Mouse (Mus musculus) forebrain, postnatal 0 days (tissue): ENCODE results near the gene 1700069L16Rik. TPM values are rescaled to one million over a fixed set of nuclear protein-coding genes. Genes with fewer than 3 reads are reported as not detected.

Source experiments
- ATAC-seq: fragments of 200-750 bp; cut with Nextera tagmentation; 2 replicates; pipeline ENCODE4 v1.8.0; 2017; ENCODE audit warnings: mild to moderate bottlenecking, moderate library complexity
- DNase-seq: peaks from one replicate; pipeline ENCODE4 v3.0.0-alpha.2; 2015
- H3K27ac ChIP-seq: fragments of 300-500 bp; sonication (generic); 2 replicates; pipeline ENCODE4 v1.5.1; 2014; ENCODE audit warnings: low read depth, mild to moderate bottlenecking, antibody characterized with exemption, low read length, moderate library complexity, mixed read lengths
- H3K27me3 ChIP-seq: fragments of 300-500 bp; sonication (generic); 2 replicates; pipeline ENCODE4 v1.6.1; 2014; ENCODE audit warnings: mild to moderate bottlenecking, low read length, mixed read lengths; ENCODE audit not compliant: insufficient read depth
- H3K36me3 ChIP-seq: fragments of 300-500 bp; sonication (generic); 2 replicates; pipeline ENCODE4 v1.6.1; 2014; ENCODE audit warnings: mild to moderate bottlenecking, moderate library complexity; ENCODE audit not compliant: insufficient read depth
- H3K4me1 ChIP-seq: fragments of 300-500 bp; sonication (generic); 2 replicates; pipeline ENCODE4 v1.6.1; 2014; ENCODE audit warnings: antibody characterized with exemption; ENCODE audit not compliant: insufficient read depth
- H3K4me2 ChIP-seq: fragments of 300-500 bp; sonication (generic); 2 replicates; pipeline ENCODE4 v1.6.1; 2014; ENCODE audit warnings: low read depth, mild to moderate bottlenecking, moderate library complexity
- H3K4me3 ChIP-seq: fragments of 300-500 bp; sonication (generic); 2 replicates; pipeline ENCODE4 v1.5.1; 2014; ENCODE audit warnings: low read depth, low read length, mixed read lengths
- H3K9ac ChIP-seq: fragments of 300-500 bp; sonication (generic); 2 replicates; pipeline ENCODE4 v1.6.1; 2014; ENCODE audit warnings: mild to moderate bottlenecking
- H3K9me3 ChIP-seq: fragments of 300-500 bp; sonication (generic); 2 replicates; pipeline ENCODE4 v1.6.1; 2016; ENCODE audit warnings: low read length
- CTCF ChIP-seq: sonication (generic); IDR thresholded peaks from 2 replicates; pipeline ENCODE4 v1.5.1; 2016; ENCODE audit warnings: antibody characterized with exemption, control low read depth, low read depth
- WGBS: fragments of 180-500 bp; shearing (Covaris S2); extraction: QIAGEN DNeasy Blood & Tissue Kit; methylation state at CpG from one replicate; pipeline ENCODE4 v1.1.7; 2014; 5-methylcytosine and 5-hydroxymethylcytosine counted together
- polyA plus RNA-seq: library from polyadenylated mRNA; unstranded; fragments of >200 nt; fragmentation: Nextera tagmentation; extraction: Ambion mirVana; gene quantifications from 2 replicates; pipeline ENCODE4 v1.2.1, GENCODE M21; 2015
- total RNA-seq: library from RNA; depleted of rRNA; stranded (reverse); fragments of >200 nt; gene quantifications from 2 replicates; pipeline ENCODE4 v1.2.3, GENCODE M21; 2014

1700069L16Rik gene
- total and polyA plus RNA-seq, 2 experiments from 2014 or later: not detected

DNA sequence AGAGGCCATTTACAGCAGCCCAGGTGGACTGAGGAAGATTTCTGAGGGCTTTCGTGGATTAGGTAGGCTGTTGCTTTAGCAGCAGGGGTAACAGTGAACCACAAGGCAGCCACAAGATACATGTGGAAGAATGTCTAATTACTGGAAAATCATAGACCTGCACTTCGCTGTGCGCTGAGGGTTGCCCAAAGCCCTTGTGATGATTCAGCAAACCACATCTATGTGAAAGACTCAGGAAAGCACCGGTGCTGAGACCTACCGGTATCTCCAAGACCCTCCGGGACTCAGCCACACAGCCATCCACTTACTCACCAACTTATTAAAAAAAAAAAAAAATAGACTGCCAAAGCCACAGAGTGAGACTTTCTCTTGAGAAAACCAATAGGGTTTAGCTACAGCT is 60.4 kb downstream of the 1700069L16Rik start:
- TF ChIP-seq CTCF: no peak
- Histone ChIP-seq H3K36me3 (no peaks in the 10 kb centered on the region), H3K4me1 (no peaks in the 10 kb centered on the region), H3K4me2 (no peak overlapping the region), H3K4me3 (no peak overlapping the region), H3K27ac (no peak overlapping the region), H3K9ac (no peak overlapping the region), H3K27me3 (no peaks in the 10 kb centered on the region), H3K9me3 (no peaks in the 10 kb centered on the region)
- 89% methylated on average over 6 of the region's 6 CpGs for WGBS
- DNase-seq (no peak), ATAC-seq (no peak)

DNA sequence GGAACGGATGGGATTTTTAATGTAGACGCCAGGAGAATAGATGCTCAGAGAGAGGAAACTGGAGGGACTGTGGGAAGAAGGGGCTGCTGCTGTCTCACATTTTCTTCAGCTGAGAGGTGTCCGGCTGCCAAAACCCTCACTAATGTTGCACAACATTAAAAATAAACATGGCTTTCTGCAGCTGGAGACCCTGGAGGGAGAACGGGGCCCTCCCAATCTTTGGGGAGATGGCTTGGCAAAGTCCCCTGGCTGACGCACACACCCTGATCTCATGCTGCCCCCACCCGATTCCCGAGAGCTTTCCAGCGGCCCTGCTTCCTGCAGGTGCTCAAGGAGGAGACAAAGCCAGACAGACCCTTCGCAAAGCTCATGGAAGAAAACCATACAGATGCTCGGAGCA is 63.7 kb downstream of the 1700069L16Rik start:
- no peak for DNase-seq

DNA sequence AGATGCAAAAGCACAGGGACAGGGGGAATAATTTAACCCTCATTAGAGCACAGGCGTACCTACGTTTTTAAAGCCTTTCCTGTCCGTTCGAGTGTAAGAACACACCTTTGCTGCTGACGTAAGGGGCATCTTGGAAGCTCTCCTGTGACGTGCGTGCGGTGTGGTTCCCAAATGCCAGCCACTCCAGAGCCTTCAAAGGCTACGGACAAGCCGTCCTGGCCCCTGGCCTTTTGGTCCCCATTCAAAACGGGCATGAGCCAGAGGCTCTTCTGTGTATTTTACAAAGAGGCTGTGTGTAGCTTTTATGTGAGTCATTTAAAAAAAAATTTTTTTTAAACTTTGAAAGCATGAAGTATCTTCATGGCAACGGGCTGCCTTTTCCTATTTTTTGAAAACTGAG is 69.8 kb downstream of the 1700069L16Rik start:
- Histone ChIP-seq H3K36me3 (no peaks in the 10 kb centered on the region), H3K9ac (no peak overlapping the region), H3K4me1 (no peaks in the 10 kb centered on the region), H3K4me2 (no peak overlapping the region), H3K4me3 (no peak overlapping the region), H3K27me3 (peaks cover under 1% of the 10 kb centered on the region; the same call in 1 of the 2 replicates), H3K9me3 (no peaks in the 10 kb centered on the region), H3K27ac (no peak overlapping the region)
- 78% methylated on average over 12 of the region's 12 CpGs for WGBS
- no peak for DNase-seq
- TF ChIP-seq CTCF: no peak
- no peak for ATAC-seq

More for the DNA sequence above, 63.7 kb downstream of the 1700069L16Rik start:
- Histone ChIP-seq H3K9ac (no peak overlapping the region), H3K4me1 (no peaks in the 10 kb centered on the region), H3K4me2 (no peak overlapping the region), H3K4me3 (no peak overlapping the region), H3K27me3 (no peaks in the 10 kb centered on the region), H3K9me3 (no peaks in the 10 kb centered on the region), H3K27ac (no peak overlapping the region), H3K36me3 (no peaks in the 10 kb centered on the region)
- no peak for ATAC-seq
- WGBS: 60% methylated on average over 10 of the region's 10 CpGs
- no peak for TF ChIP-seq CTCF

DNA sequence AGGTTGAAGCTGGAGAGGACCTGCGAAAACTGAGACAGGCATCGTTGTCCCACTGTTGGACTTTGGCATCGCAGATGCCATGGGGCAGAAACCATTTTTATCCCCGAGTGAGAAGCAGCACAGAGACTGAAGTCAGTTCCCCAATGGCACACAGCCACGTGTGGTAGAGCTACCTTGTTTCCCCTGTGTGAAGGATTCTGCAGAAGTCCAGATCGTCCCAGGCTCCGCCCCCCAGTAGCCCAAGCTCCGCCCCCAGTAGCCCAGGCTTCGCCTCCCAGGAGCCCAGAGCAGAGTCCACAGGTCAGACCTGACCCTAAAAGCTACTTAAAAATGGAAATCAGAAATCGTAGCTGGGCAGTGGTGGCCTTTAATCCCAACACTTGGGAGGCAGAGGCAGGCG is 70.4 kb downstream of the 1700069L16Rik start:
- H3K27ac ChIP-seq: no peak overlapping the region
- H3K36me3 ChIP-seq: no peaks in the 10 kb centered on the region
- WGBS: 79% methylated on average over 11 of the region's 11 CpGs
- no peak for ATAC-seq
- no peak overlapping the region for H3K9ac ChIP-seq
- no peak overlapping the region for H3K4me2 ChIP-seq
- no peak overlapping the region for H3K4me3 ChIP-seq
- H3K9me3 ChIP-seq: no peaks in the 10 kb centered on the region
- peaks cover 2% of the 10 kb centered on the region; the same call in 1 of the 2 replicates for H3K27me3 ChIP-seq
- no peak for TF ChIP-seq CTCF
- DNase-seq: no peak
- no peaks in the 10 kb centered on the region for H3K4me1 ChIP-seq

DNA sequence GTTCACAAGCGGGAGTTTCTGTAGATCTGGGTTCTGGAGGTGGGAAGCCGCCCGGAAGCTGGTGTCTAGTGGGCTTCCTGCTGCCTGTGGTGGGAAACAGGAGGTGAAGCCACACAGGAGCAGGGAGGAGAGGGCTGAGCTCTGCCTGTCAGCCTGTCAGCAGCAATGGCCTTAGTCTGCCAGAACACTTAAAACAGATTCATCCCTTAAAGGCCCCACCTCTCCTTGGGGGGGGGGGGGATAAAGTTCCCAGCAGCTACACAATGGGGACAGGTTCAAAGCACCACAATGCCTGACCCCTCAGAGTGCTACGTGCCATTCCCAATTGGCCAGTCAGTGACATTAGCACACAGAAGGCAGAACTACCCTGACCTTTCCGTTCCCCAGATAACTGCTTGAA is 72.4 kb downstream of the 1700069L16Rik start:
- H3K27ac ChIP-seq: no peak overlapping the region
- H3K4me2 ChIP-seq: no peak overlapping the region
- DNase-seq (no peak), ATAC-seq (no peak)
- H3K9ac ChIP-seq: no peak overlapping the region
- H3K9me3 ChIP-seq: no peaks in the 10 kb centered on the region
- no peaks in the 10 kb centered on the region for H3K36me3 ChIP-seq
- WGBS: 32% methylated on average over 5 of the region's 5 CpGs
- peaks cover 2% of the 10 kb centered on the region; the same call in 1 of the 2 replicates for H3K27me3 ChIP-seq
- H3K4me3 ChIP-seq: no peak overlapping the region
- TF ChIP-seq CTCF: no peak
- H3K4me1 ChIP-seq: no peaks in the 10 kb centered on the region

DNA sequence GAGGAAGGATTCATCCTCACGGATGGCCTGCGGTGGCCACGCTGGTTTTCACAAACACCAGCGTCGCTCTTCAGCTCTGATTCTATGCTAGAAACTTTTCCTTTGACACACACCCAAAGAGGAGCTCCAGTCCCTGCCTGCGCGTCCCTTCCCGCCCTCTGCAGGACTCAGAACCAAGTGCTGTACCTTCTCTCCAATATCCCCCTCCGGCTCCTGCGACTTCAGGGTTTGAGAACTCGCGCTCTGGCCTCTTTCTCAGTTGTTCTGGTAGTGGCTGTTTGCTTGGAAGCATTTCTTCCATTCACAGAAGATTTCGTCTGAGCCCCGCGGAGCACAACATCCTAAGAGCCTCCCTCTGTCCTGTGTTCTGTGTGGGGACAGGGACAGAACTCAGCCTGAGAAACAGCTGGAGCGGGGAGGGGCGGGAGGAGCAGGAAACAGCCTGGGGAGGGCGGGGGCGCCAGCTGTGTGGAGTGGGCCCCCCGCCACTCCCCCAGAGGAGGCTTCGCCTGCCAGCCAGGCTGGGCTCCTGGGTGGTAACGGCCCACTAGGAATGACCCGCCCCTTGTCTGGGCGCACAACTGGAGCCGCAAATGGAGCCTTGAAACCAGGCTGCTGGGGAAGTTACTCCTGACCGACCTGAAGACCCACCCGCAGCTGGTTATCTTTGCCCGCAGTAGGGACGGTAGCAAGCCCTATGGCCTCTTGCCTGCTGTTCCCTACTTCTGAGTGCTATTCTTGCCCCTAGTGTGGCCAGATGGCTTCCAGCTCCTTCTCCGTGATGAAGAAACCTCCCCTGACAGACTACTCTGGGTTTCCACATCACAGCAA is 74.3 kb downstream of the 1700069L16Rik start, which contains the start of gene Cmklr1:
TSS of gene Cmklr1 (minus strand) at position 392 of the 831 bp plus-strand sequence.
- H3K4me1 ChIP-seq: no peaks in the 10 kb centered on the region
- H3K9me3 ChIP-seq: no peaks in the 10 kb centered on the region
- no peaks in the 10 kb centered on the region for H3K36me3 ChIP-seq
- DNase-seq: no peak
- no peak within 1 kb of the TSS for H3K4me3 ChIP-seq
- WGBS: 16% methylated on average over 29 of the region's 30 CpGs
- TF ChIP-seq CTCF: 0 out of 2 replicates have a peak, but pooled peaks have one; percentile 18
- peak within 1 kb of the TSS; percentile 21; the same call in 1 of the 2 replicates for H3K4me2 ChIP-seq
- peaks cover 2% of the 10 kb centered on the region; the same call in 1 of the 2 replicates for H3K27me3 ChIP-seq
- ATAC-seq: no peak
- H3K9ac ChIP-seq: no peak within 1 kb of the TSS
- no peak within 1 kb of the TSS for H3K27ac ChIP-seq

DNA sequence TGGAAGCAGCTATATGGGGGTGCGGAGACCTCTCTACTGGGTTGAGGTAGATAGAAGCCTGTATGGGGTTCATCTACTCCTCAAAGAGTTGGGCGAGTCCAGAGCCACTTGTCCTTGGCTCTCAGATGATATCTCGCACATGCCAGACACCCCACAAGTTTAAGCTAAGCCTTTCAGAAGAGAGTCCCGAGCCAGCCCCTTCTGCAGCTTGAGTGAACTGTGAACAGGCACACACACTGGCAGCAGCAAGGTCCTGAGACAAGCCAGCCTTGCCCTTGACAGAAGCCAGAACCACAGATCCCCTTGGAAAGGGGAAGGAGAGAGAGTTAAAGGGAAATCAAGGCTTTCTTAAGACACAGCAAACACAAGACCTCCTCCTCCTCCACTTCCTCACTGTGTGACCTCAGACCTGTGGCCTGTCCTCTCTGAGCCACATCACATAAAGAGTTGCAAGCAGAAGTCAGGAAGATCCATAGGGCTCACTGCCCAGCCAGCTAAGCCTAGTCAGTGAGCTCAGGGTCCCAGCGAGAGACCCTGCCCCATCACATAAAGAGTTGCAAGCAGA is 75.8 kb downstream of the 1700069L16Rik start:
- no peak overlapping the region for H3K9ac ChIP-seq
- no peaks in the 10 kb centered on the region for H3K9me3 ChIP-seq
- no peak for DNase-seq
- no peak overlapping the region for H3K27ac ChIP-seq
- peaks cover 2% of the 10 kb centered on the region; the same call in 1 of the 2 replicates for H3K27me3 ChIP-seq
- no peak overlapping the region for H3K4me3 ChIP-seq
- H3K4me2 ChIP-seq: no peak overlapping the region
- 72% methylated on average over 5 of the region's 5 CpGs for WGBS
- H3K36me3 ChIP-seq: no peaks in the 10 kb centered on the region
- no peak for ATAC-seq
- H3K4me1 ChIP-seq: no peaks in the 10 kb centered on the region
- TF ChIP-seq CTCF: no peak
